Mouse (Mus musculus) heart, embryonic 13.5 days (tissue): ENCODE data around the gene Serpina1f. TPM values are rescaled to one million over a fixed set of nuclear protein-coding genes. Genes with fewer than 3 reads are reported as not detected.
"Not testable (repeated sequence)": the region's sequence is repeated elsewhere in the genome, so short reads cannot be mapped to it uniquely, and the experiment has no call there.

Experiments
- ATAC-seq: fragments of 200-750 bp; cut with Nextera tagmentation; 2 replicates; pipeline ENCODE4 v1.8.0; 2017; ENCODE audit warnings: moderate TSS enrichment; ENCODE audit not compliant: insufficient number of reproducible peaks, low FRiP score, low TSS enrichment; ENCODE audit errors: extremely low read depth
- H3K27ac ChIP-seq: fragments of 300-500 bp; sonication (generic); replicated peaks from 2 replicates; pipeline ENCODE4 v1.5.1; 2015; ENCODE audit warnings: moderate library complexity, mild to moderate bottlenecking, inconsistent platforms
- H3K27me3 ChIP-seq: fragments of 300-500 bp; sonication (generic); replicated peaks from 2 replicates; pipeline ENCODE4 v1.6.1; 2015; ENCODE audit warnings: mild to moderate bottlenecking, inconsistent platforms
- H3K36me3 ChIP-seq: fragments of 300-500 bp; sonication (generic); 2 replicates; pipeline ENCODE4 v1.6.1; 2015; ENCODE audit warnings: mild to moderate bottlenecking, inconsistent platforms
- H3K4me1 ChIP-seq: fragments of 300-500 bp; sonication (generic); 2 replicates; pipeline ENCODE4 v1.6.1; 2015; ENCODE audit warnings: inconsistent platforms
- H3K4me2 ChIP-seq: fragments of 300-500 bp; sonication (generic); 2 replicates; pipeline ENCODE4 v1.6.1; 2015; ENCODE audit warnings: inconsistent platforms, mild to moderate bottlenecking, moderate library complexity
- H3K4me3 ChIP-seq: fragments of 300-500 bp; sonication (generic); 2 replicates; pipeline ENCODE4 v1.5.1; 2015; ENCODE audit warnings: moderate library complexity, mild to moderate bottlenecking, inconsistent platforms
- H3K9ac ChIP-seq: fragments of 300-500 bp; sonication (generic); 2 replicates; pipeline ENCODE4 v1.6.1; 2015; ENCODE audit warnings: inconsistent platforms, mild to moderate bottlenecking, moderate library complexity
- H3K9me3 ChIP-seq: fragments of 300-500 bp; sonication (generic); 2 replicates; pipeline ENCODE4 v1.6.1; 2016; ENCODE audit warnings: inconsistent platforms
- WGBS: fragments of 180-500 bp; shearing (Covaris S2); methylation state at CpG from one replicate; pipeline ENCODE4 v1.1.7; 2015; ENCODE audit warnings: mixed read lengths; 5-methylcytosine and 5-hydroxymethylcytosine counted together
- polyA plus RNA-seq: library from polyadenylated mRNA; unstranded; fragments of >200 nt; fragmentation: Nextera tagmentation; extraction: Ambion mirVana; gene quantifications from 2 replicates; pipeline ENCODE4 v1.2.1, GENCODE M21; 2015

The Serpina1f gene
- polyA plus RNA-seq, 1 experiment from 2014 or later = not detected

DNA sequence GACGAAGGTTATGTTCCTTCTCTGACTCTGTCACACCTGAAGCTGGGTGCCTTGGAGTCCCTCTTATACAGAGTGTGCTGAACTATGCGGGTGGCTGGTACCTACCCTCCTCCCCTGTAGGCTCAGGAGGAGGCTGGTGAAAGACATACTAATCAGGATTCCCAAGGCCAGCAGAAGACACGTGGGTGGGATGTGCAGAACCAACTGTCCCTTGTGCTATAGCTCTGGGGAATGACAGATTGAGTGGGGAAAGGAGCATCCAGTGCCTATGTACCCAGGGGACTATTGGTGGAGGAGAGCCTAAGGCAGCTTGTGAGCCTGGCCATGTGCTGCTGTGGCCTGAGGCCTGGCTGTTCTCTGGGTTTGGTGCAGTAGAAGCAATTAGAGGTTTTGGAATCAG lies 9.3 kb downstream of the Serpina1f start:
- peaks cover 6% of the 10 kb centered on the region; the same call in 1 of the 2 replicates for H3K4me1 ChIP-seq
- 65% methylated on average over 3 of the region's 3 CpGs for WGBS
- H3K4me3 ChIP-seq = no peak overlapping the region
- no peak for ATAC-seq
- H3K36me3 ChIP-seq = no peaks in the 10 kb centered on the region
- no peak overlapping the region for H3K4me2 ChIP-seq
- H3K27me3 ChIP-seq = no peaks in the 10 kb centered on the region
- no peaks in the 10 kb centered on the region for H3K9me3 ChIP-seq
- H3K9ac ChIP-seq = no peak overlapping the region
- H3K27ac ChIP-seq = no peak overlapping the region

DNA sequence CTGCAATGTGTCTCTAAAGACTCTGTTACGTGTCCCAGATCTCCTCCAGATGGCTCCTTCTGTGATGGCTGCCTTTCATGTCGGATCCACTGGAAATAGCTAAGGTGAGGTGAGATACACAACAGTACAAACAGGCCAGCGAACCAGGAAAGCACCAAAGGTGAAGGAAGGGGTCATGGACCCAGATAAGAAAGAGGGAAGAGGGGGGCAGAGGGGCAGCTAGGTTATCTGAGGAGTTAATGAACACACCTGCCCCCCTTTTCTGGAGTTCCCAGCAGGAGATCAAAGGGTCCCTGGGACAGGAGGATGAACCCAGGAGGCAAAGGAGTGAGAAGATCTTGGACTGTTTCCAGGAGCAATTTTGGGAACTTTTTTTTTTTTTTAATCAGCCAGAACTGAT lies 9.9 kb downstream of the Serpina1f start:
- ATAC-seq = no peak
- H3K27ac ChIP-seq = no peak overlapping the region

DNA sequence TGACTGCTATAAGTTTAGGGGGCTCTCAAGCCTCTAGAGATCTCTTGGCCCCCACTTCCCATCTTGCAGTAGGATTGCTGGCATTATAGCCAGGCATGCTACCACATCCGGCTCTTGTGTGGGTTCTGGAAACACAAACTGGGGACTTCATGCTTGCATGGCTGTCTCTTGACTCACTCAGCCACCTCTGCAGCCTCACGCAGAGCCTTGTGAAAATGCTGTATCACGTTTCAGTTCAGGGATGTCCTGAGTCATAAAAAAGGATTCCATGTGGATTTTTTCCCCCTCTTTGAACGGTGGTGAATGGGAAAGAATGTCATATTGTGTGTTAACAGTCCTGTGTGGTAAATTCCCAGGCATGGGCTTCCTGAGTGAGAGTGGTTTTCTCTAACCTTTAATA lies 11.6 kb downstream of the Serpina1f start:
- Histone ChIP-seq H3K9me3 (no peaks in the 10 kb centered on the region), H3K9ac (no peak overlapping the region), H3K36me3 (no peaks in the 10 kb centered on the region), H3K27ac (no peak overlapping the region), H3K4me1 (peaks cover 6% of the 10 kb centered on the region; the same call in 1 of the 2 replicates), H3K27me3 (no peaks in the 10 kb centered on the region), H3K4me3 (no peak overlapping the region), H3K4me2 (no peak overlapping the region)
- no peak for ATAC-seq
- 46% methylated on average over 4 of the region's 4 CpGs for WGBS

More for the DNA sequence above, 9.9 kb downstream of the Serpina1f start:
- Histone ChIP-seq H3K27me3 (no peaks in the 10 kb centered on the region), H3K9ac (no peak overlapping the region), H3K4me1 (peaks cover 6% of the 10 kb centered on the region; the same call in 1 of the 2 replicates), H3K9me3 (no peaks in the 10 kb centered on the region), H3K4me2 (no peak overlapping the region), H3K36me3 (no peaks in the 10 kb centered on the region), H3K4me3 (no peak overlapping the region)
- WGBS = 52% methylated on average over 3 of the region's 3 CpGs

DNA sequence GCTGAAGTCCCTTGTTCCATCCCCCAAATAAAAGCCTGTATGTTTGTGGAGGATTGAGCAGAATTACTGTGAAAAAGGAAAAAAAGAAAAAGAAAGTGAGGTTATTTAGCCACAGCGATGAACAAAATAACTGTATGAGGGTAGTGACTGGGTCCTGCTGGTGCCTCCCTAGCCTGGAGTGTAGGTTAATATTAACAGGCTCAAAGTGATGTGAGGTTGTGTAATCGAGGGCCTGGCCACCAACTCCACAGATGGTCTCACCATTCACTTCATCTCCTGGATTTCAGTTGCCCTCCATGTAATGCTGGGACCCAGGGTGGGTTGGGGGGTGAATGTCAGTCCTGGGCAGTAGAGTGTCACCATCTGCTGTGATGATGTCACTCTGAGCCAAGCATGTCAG lies 13.6 kb downstream of the Serpina1f start:
- Histone ChIP-seq H3K36me3 (no peaks in the 10 kb centered on the region), H3K4me2 (no peak overlapping the region), H3K4me3 (no peak overlapping the region), H3K27ac (no peak overlapping the region), H3K9ac (no peak overlapping the region), H3K27me3 (no peaks in the 10 kb centered on the region), H3K4me1 (no peaks in the 10 kb centered on the region), H3K9me3 (no peaks in the 10 kb centered on the region)
- WGBS = 71% methylated on average over 2 of the region's 2 CpGs
- ATAC-seq = no peak

DNA sequence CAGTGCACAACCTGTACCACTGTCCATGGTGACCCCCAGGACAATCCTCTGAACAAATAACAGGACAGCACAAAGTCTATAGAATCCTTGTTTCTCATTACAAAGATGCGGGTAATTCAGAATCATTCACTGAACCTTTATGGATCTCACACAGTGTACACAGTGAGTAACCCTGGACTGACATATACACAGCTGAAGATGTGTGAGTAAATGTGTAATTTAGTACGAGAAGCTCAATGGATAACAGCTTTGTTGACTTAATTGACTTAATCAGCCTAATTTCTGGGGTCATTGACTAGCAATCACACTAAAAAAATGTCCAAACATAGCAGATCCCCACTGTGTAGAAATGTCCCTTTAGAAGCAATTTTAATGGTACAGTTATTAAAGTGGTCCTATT lies 14.2 kb downstream of the Serpina1f start:
- 80% methylated on average over 2 of the region's 2 CpGs for WGBS
- Histone ChIP-seq H3K4me1 (peaks cover 5% of the 10 kb centered on the region), H3K4me3 (no peak overlapping the region), H3K36me3 (no peaks in the 10 kb centered on the region), H3K27me3 (no peaks in the 10 kb centered on the region), H3K9me3 (no peaks in the 10 kb centered on the region), H3K9ac (no peak overlapping the region), H3K4me2 (no peak overlapping the region), H3K27ac (no peak overlapping the region)
- ATAC-seq = no peak

DNA sequence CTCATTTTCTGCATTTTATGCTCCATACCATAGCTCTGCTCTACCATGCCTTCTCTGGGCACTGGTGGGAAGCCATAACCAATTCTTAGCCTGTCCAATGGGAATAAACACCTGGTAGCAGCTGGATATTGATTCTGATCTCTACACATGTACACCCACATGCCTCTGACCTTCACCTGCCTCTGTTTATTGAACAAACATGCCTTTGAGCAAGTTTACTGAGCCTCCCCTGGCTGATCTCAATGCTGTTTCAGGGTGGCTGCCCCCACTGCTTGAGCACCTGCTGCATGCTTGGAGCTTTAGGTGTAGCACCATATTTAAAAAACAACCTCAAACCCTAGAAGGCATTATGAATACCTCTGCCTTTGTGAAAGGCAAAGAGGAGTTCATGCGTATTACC lies 15.5 kb downstream of the Serpina1f start:
- ATAC-seq, H3K4me1 ChIP-seq, H3K9me3 ChIP-seq, H3K9ac ChIP-seq, H3K4me3 ChIP-seq, H3K27me3 ChIP-seq, H3K4me2 ChIP-seq, H3K27ac ChIP-seq, H3K36me3 ChIP-seq: not testable (repeated sequence)
- 83% methylated on average over 1 of the region's 1 CpGs for WGBS

DNA sequence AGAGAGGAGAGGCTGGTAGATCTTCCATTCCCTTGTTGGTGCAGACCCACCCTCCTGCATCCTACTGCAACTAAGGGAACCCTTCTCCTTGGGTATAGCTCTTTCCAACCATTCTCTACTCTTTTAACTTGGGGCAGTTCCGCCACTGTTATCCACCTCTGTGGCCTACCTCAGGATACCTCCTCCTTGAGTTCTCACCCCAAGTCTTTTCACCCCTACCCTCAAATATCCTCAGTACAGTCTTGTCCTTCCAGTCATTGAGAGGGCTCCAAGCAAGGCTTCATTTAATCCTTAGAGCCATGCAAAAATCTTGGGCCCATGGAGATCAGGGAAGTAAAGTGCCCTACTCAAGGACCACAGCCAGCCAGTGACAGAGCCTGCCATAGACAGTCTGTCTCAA lies 19.3 kb downstream of the Serpina1f start, which contains the start of gene Serpina16:
TSS of gene Serpina16 (minus strand) at position 101 of the 400 bp plus-strand sequence.
- ATAC-seq = no peak
- no peak within 1 kb of the TSS for H3K4me2 ChIP-seq
- H3K27me3 ChIP-seq = no peaks in the 10 kb centered on the region
- peaks cover 16% of the 10 kb centered on the region for H3K4me1 ChIP-seq
- no peak within 1 kb of the TSS for H3K9ac ChIP-seq
- H3K27ac ChIP-seq = no peak within 1 kb of the TSS
- 78% methylated on average over 1 of the region's 1 CpGs for WGBS
- H3K4me3 ChIP-seq = no peak within 1 kb of the TSS
- H3K9me3 ChIP-seq = no peaks in the 10 kb centered on the region
- no peaks in the 10 kb centered on the region for H3K36me3 ChIP-seq

DNA sequence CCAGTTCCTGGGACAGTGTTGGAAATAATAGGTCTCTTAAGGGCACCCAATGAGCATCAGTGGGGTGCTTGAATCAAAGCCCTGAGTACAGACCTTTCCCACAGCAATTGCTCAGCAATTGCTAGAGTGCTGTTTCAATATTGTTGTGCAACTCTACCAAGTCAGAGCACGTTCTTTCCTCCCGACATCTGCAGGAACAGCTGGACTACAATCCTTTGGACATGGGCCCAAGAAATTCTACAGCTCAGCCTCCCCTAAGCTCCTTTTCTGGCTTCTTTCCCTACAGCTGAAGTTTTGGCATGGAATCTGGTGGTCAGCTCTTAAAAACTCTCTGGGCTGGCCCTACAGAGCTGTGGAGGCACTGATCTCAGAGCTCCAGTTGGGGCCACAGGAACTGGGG lies 22.1 kb downstream of the Serpina1f start:
- Histone ChIP-seq H3K4me2 (no peak overlapping the region), H3K27me3 (no peaks in the 10 kb centered on the region), H3K4me3 (no peak overlapping the region), H3K36me3 (no peaks in the 10 kb centered on the region), H3K27ac (no peak overlapping the region), H3K9ac (no peak overlapping the region), H3K4me1 (peaks cover 20% of the 10 kb centered on the region), H3K9me3 (no peaks in the 10 kb centered on the region)
- WGBS = 64% methylated on average over 2 of the region's 2 CpGs
- no peak for ATAC-seq

DNA sequence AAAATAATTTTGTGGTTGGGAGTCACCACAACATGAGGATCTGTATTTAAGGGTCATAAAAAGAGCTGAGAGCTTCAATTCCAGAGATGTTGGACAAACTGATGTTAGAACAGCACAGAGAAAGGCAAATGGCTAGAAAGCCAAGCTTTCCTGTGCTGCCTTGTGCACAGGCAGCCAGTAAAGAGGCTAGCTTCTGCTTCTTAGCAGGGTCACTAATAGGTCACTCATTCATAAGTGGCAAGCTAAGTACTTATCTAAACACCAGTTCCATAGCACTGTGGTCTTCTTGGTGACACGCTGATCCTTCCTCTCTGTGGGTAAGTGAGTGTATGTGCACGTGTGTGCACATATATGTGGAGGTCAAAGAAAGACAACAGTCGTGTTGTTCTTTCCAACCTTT lies 23.8 kb downstream of the Serpina1f start:
- 63% methylated on average over 3 of the region's 3 CpGs for WGBS
- ATAC-seq = no peak
- no peaks in the 10 kb centered on the region for H3K36me3 ChIP-seq
- no peaks in the 10 kb centered on the region for H3K27me3 ChIP-seq
- no peak overlapping the region for H3K9ac ChIP-seq
- H3K4me1 ChIP-seq = peaks cover 18% of the 10 kb centered on the region
- H3K4me3 ChIP-seq = no peak overlapping the region
- H3K27ac ChIP-seq = no peak overlapping the region
- no peaks in the 10 kb centered on the region for H3K9me3 ChIP-seq
- H3K4me2 ChIP-seq = no peak overlapping the region

DNA sequence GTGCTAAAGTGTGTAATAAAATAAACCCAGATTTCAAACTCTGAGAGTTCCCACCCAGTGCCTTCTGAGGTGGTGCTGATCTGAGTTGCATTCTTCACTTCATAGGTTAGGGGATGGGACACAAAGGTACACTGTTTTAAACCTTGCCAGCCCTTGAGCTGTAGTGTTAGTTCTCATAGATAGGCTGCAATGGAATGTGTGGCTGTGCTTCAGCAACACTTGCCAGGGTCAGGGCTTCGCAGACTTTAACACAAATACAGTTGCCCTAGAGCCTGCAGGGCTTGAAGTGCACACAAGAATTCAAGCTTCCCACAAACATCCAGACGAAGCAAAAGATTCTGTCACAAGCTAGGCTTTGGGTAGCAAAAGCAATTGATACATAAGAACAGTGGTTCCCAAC lies 24.4 kb downstream of the Serpina1f start:
- no peak overlapping the region for H3K9ac ChIP-seq
- no peak overlapping the region for H3K4me2 ChIP-seq
- no peaks in the 10 kb centered on the region for H3K36me3 ChIP-seq
- H3K27ac ChIP-seq = no peak overlapping the region
- no peaks in the 10 kb centered on the region for H3K27me3 ChIP-seq
- 30% methylated on average over 2 of the region's 2 CpGs for WGBS
- no peak for ATAC-seq
- H3K4me3 ChIP-seq = no peak overlapping the region
- H3K9me3 ChIP-seq = no peaks in the 10 kb centered on the region
- peaks cover 12% of the 10 kb centered on the region for H3K4me1 ChIP-seq

DNA sequence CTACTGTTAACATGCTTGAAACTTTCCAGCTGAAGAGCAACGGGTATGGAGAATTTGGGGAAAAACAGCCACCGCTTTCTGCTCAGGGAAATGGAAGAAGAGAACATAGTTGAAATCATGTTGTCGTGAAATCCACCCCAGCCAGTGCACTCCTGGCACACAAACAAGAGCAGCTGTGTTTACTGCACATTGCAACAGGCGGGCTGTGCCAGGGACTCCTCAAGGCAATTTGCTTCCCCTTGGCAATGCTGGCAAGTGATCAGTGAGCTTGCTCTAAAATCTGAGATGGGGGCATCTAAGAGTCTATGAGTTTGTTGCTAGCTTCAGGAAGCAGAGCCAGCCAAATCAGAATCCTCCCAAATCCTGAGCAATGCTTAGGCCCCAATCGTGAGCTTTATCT lies 25.0 kb downstream of the Serpina1f start:
- Histone ChIP-seq H3K9me3 (no peaks in the 10 kb centered on the region), H3K4me1 (peaks cover 11% of the 10 kb centered on the region), H3K27me3 (no peaks in the 10 kb centered on the region), H3K9ac (no peak overlapping the region), H3K4me3 (no peak overlapping the region), H3K36me3 (no peaks in the 10 kb centered on the region), H3K27ac (no peak overlapping the region), H3K4me2 (no peak overlapping the region)
- 76% methylated on average over 5 of the region's 5 CpGs for WGBS
- ATAC-seq = no peak

DNA sequence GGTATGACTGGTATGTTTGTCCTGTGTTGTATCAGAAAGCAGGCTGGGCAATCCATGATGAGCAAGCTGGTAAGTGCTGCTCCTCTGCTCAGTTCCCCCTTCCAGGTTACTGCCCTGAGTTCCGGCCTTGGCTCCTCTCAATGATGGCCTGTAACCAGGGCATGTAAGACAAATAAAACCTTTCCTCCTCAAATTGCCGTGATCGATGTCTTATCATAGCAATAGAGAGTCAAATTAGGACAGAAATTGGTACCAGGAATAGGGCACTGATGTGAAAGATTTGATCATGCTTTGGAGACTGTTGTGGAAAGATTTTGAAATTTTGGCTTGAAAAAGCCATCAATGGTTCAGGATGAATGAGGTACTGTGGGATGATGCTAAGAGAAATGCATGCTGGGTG lies 30.0 kb downstream of the Serpina1f start:
- ATAC-seq = no peak
- no peaks in the 10 kb centered on the region for H3K36me3 ChIP-seq
- no peak overlapping the region for H3K9ac ChIP-seq
- no peak overlapping the region for H3K4me3 ChIP-seq
- H3K27me3 ChIP-seq = no peaks in the 10 kb centered on the region
- H3K27ac ChIP-seq = no peak overlapping the region
- WGBS = 76% methylated on average over 3 of the region's 3 CpGs
- no peaks in the 10 kb centered on the region for H3K9me3 ChIP-seq
- no peak overlapping the region for H3K4me2 ChIP-seq
- H3K4me1 ChIP-seq = no peaks in the 10 kb centered on the region
